Mouse (Mus musculus): ENCODE data around the gene Tmem170b. TPM values are rescaled to one million over a fixed set of nuclear protein-coding genes. Genes with fewer than 3 reads are reported as not detected.

Gene Tmem170b
- polyA plus RNA-seq, 2 experiments, result 1.5 to 6.0 TPM

DNA sequence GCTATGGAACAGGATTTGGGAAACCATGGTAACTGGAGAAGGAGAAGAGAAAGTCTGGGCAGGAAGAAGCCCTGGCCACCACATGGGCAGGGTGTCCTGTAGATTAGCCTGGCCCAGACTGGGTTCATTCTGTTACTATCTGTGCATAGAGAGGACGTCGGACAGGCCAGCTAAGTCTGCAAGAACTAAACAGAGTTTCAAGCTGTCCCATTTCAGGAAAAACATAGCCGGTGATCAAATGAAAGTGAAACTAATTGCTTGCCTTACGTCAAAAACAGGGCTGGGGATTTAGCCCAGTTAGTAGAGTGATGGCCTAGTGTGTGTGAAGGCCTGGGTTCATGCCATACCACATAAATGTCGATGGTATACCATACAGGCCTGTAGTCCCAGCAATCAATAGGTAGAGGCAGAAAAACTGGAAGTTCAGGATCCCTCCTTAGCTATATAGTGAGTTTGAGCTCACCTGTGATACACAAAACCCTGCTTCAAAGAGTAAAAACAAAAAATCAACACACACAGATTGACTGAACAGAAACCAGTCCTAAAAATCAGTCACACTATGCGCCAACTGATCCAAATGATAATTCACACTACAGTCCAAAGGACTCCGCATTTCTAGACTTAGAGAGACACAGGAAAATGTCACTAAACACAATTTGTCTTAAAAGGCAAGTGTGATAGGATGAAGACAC lies 21.9 kb upstream of the Tmem170b start:
- Histone ChIP-seq H3K27ac (no peak overlapping the region), H3K9me3 (ENCODE audit: control insufficient read depth, low read length) (no peaks in the 10 kb centered on the region), H3K4me2 (ENCODE audit: low read depth) (no peak overlapping the region), H3K4me1 (replicated peaks; ENCODE audit: control insufficient read depth in 2 of 2, insufficient read depth in 2 of 2, low read length in 1 of 2) (no peaks in the 10 kb centered on the region), H3K4me3 (ENCODE audit: insufficient read depth in 1 of 2, low read depth in 2 of 2, low read length in 2 of 2) (no peak overlapping the region), H3K27me3 (ENCODE audit: control insufficient read depth, insufficient read depth, low read length) (no peaks in the 10 kb centered on the region), H3K9ac (replicated peaks) (no peak overlapping the region), H3K36me3 (replicated peaks; ENCODE audit: control insufficient read depth, insufficient read depth, low read depth) (no peaks in the 10 kb centered on the region)
- 61% methylated on average over 7 of the region's 7 CpGs for WGBS (ENCODE audit: insufficient replicate concordance)
- DNase-seq (ENCODE audit: low read depth in 3 of 3, low spot score in 3 of 3), result no peak
- ATAC-seq (ENCODE audit: insufficient read depth), result no peak
- TF ChIP-seq EP300 (IDR thresholded peaks at IDR 0.05; ENCODE audit: low read depth) (no peak), CTCF (IDR thresholded peaks at IDR 0.05; ENCODE audit: low read depth) (no peak)

DNA sequence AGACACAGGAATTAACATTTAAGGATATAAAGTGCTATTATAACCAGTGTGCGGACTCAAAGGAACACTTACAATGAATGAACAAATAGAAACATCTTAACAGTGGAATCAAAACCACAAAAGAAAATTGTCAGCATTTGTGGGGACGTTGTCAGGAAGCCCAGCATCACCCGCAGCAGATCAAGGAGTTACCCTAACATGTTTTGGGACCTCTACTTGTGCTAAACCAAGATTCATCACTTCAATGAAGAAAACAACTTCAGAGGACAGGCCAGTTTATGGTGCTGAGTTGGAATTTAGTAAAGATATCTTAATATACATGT lies 21.4 kb upstream of the Tmem170b start:
- H3K36me3 ChIP-seq (replicated peaks; ENCODE audit: control insufficient read depth, insufficient read depth, low read depth), result no peaks in the 10 kb centered on the region
- WGBS (ENCODE audit: insufficient replicate concordance), result 62% methylated on average over 3 of the region's 3 CpGs
- H3K27ac ChIP-seq, result no peak overlapping the region
- no peak overlapping the region for H3K4me3 ChIP-seq (ENCODE audit: insufficient read depth in 1 of 2, low read depth in 2 of 2, low read length in 2 of 2)
- H3K4me2 ChIP-seq (ENCODE audit: low read depth), result no peak overlapping the region
- H3K4me1 ChIP-seq (replicated peaks; ENCODE audit: control insufficient read depth in 2 of 2, insufficient read depth in 2 of 2, low read length in 1 of 2), result no peaks in the 10 kb centered on the region
- no peaks in the 10 kb centered on the region for H3K27me3 ChIP-seq (ENCODE audit: control insufficient read depth, insufficient read depth, low read length)
- DNase-seq (ENCODE audit: low read depth in 3 of 3, low spot score in 3 of 3) (no peak), ATAC-seq (ENCODE audit: insufficient read depth) (no peak)
- H3K9me3 ChIP-seq (ENCODE audit: control insufficient read depth, low read length), result no peaks in the 10 kb centered on the region
- H3K9ac ChIP-seq (replicated peaks), result no peak overlapping the region
- no peak for TF ChIP-seq EP300 (IDR thresholded peaks at IDR 0.05; ENCODE audit: low read depth)
- TF ChIP-seq CTCF (IDR thresholded peaks at IDR 0.05; ENCODE audit: low read depth), result no peak

DNA sequence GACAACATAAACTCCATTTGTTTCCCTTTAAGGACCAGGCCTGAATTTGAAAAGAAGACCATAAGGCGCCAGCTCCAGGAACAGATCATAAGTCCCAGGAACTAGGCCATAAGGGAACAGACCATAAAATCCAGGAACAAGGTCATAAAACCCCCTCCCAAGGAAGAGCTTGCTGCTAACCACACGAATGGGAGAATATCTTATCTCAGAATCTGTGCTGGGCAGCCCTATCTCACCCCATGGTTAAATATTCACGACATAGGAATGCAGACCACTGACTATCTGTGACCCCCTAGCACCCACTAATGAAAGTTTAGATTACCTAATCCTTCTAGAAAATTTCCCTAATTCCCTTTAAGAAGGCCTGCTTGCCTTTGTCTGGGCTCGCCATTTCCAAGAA lies 20.8 kb upstream of the Tmem170b start:
- Histone ChIP-seq H3K9ac (replicated peaks) (no peak overlapping the region), H3K27me3 (ENCODE audit: control insufficient read depth, insufficient read depth, low read length) (no peaks in the 10 kb centered on the region), H3K4me2 (ENCODE audit: low read depth) (no peak overlapping the region), H3K4me1 (replicated peaks; ENCODE audit: control insufficient read depth in 2 of 2, insufficient read depth in 2 of 2, low read length in 1 of 2) (no peaks in the 10 kb centered on the region), H3K9me3 (ENCODE audit: control insufficient read depth, low read length) (no peaks in the 10 kb centered on the region), H3K27ac (no peak overlapping the region), H3K4me3 (ENCODE audit: insufficient read depth in 1 of 2, low read depth in 2 of 2, low read length in 2 of 2) (no peak overlapping the region), H3K36me3 (replicated peaks; ENCODE audit: control insufficient read depth, insufficient read depth, low read depth) (no peaks in the 10 kb centered on the region)
- 44% methylated on average over 4 of the region's 4 CpGs for WGBS (ENCODE audit: insufficient replicate concordance)
- TF ChIP-seq EP300 (IDR thresholded peaks at IDR 0.05; ENCODE audit: low read depth) (no peak), CTCF (IDR thresholded peaks at IDR 0.05; ENCODE audit: low read depth) (no peak)
- ATAC-seq (ENCODE audit: insufficient read depth) (no peak), DNase-seq (ENCODE audit: low read depth in 3 of 3, low spot score in 3 of 3) (no peak)

DNA sequence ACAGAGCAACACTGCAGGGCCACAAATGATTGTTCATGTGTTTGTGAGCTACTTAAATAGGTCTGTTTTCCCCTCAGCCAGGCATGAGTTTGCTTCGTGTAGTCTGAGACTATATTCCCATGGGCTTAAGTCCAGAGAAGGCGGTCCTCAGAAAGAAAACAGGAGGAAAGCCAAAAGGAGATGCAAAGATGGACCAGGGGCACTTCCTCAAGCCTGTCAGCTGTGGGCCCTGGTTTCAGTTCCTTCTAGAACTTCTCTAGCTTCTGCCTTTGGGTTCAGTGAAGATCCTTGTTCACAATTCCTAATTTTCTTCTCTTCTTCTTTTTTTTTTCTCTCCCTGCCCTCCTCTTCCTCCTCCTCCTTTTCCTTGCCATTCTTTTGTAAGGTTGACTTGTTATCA lies 9.0 kb upstream of the Tmem170b start:
- H3K9ac ChIP-seq (replicated peaks), result no peak overlapping the region
- no peak for TF ChIP-seq EP300 (IDR thresholded peaks at IDR 0.05; ENCODE audit: low read depth)
- H3K4me2 ChIP-seq (ENCODE audit: low read depth), result no peak overlapping the region
- 17% methylated on average over 2 of the region's 2 CpGs for WGBS (ENCODE audit: insufficient replicate concordance)
- ATAC-seq (ENCODE audit: insufficient read depth) (no peak), DNase-seq (ENCODE audit: low read depth in 3 of 3, low spot score in 3 of 3) (no peak)
- no peaks in the 10 kb centered on the region for H3K36me3 ChIP-seq (replicated peaks; ENCODE audit: control insufficient read depth, insufficient read depth, low read depth)
- no peak overlapping the region for H3K4me3 ChIP-seq (ENCODE audit: insufficient read depth in 1 of 2, low read depth in 2 of 2, low read length in 2 of 2)
- no peaks in the 10 kb centered on the region for H3K27me3 ChIP-seq (ENCODE audit: control insufficient read depth, insufficient read depth, low read length)
- H3K27ac ChIP-seq, result no peak overlapping the region
- H3K9me3 ChIP-seq (ENCODE audit: control insufficient read depth, low read length), result no peaks in the 10 kb centered on the region
- peaks cover 0 to 4% of the 10 kb centered on the region in 2 experiments; a peak in 1 of 4 replicates for H3K4me1 ChIP-seq (replicated peaks; ENCODE audit: control insufficient read depth in 2 of 2, insufficient read depth in 2 of 2, low read length in 1 of 2)

DNA sequence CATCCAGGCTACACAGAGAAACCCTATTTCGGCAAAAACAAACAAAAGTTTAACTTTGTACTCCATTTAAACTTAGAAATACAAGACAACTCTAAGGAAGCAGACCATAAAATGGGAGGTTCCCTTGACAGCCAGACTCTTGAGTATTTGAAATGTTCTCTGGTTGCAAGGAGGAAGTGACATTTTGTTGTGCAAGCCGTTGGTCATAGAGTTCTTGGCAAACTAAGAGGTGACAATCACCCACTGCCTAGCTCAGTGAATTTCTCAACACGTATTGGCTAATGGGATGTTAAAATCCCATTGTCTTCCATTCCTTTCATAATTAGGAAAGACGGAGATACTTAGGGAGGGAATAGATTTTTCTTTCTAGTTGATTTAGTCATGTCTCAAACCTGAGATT lies 5.7 kb upstream of the Tmem170b start:
- 39% methylated on average over 4 of the region's 4 CpGs for WGBS (ENCODE audit: insufficient replicate concordance)
- Histone ChIP-seq H3K27me3 (ENCODE audit: control insufficient read depth, insufficient read depth, low read length) (no peaks in the 10 kb centered on the region), H3K36me3 (replicated peaks; ENCODE audit: control insufficient read depth, insufficient read depth, low read depth) (no peaks in the 10 kb centered on the region), H3K4me3 (ENCODE audit: insufficient read depth in 1 of 2, low read depth in 2 of 2, low read length in 2 of 2) (no peak overlapping the region), H3K4me1 (replicated peaks; ENCODE audit: control insufficient read depth in 2 of 2, insufficient read depth in 2 of 2, low read length in 1 of 2) (peaks cover 0 to 11% of the 10 kb centered on the region in 2 experiments; a peak in 1 of 4 replicates), H3K4me2 (ENCODE audit: low read depth) (no peak overlapping the region), H3K9ac (replicated peaks) (no peak overlapping the region), H3K27ac (no peak overlapping the region), H3K9me3 (ENCODE audit: control insufficient read depth, low read length) (no peaks in the 10 kb centered on the region)
- DNase-seq (ENCODE audit: low read depth in 3 of 3, low spot score in 3 of 3) (no peak), ATAC-seq (ENCODE audit: insufficient read depth) (no peak)
- no peak for TF ChIP-seq CTCF (IDR thresholded peaks at IDR 0.05; ENCODE audit: low read depth)
- TF ChIP-seq EP300 (IDR thresholded peaks at IDR 0.05; ENCODE audit: low read depth), result no peak
